Mouse (Mus musculus) cerebellum, adult 11-12 months (tissue): ENCODE data around the gene Mpv17l.
"Not testable (repeated sequence)": the region's sequence is repeated elsewhere in the genome, so short reads cannot be mapped to it uniquely, and the experiment has no call there.

ENCODE experiments used
- DNase-seq: peaks from one replicate; pipeline ENCODE4 v3.0.0; 2022

Gene Mpv17l

DNA sequence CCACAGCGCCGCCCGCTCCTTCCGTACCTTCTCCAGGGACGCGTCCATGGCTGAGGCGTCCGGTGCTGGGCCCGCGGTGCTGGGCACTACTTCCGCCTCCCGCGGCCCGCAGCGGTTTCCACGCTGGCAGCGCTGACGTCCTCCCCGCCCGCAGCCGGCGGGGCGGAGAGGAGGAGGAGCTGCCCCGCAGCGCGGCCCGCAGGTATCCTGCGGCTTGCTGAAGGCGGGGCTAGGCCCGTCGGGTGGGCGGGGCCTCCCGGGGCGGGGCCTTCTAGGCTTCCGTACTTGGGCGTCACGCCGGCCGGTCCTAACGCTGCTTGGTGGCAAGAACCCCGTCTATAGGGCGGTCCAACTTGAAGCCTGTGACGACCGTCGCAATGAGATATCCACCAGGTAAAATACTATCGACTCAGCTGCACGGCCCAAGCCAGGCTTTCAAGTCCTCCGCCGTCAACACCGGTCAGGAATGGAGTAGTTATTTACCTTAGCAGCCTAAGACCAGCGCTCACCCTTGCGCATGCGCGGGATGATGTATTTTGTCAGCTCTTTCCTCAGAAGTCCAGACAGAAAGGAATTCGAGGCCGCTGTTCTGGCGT lies at the start of gene Mpv17l, which contains the start of gene Pdxdc1:
Mpv17l (plus strand) TSS at position 274 of the 596 bp plus-strand sequence.
Pdxdc1 (minus strand) TSS at position 244 of the 596 bp plus-strand sequence.
- DNase-seq = peak; percentile 97

DNA sequence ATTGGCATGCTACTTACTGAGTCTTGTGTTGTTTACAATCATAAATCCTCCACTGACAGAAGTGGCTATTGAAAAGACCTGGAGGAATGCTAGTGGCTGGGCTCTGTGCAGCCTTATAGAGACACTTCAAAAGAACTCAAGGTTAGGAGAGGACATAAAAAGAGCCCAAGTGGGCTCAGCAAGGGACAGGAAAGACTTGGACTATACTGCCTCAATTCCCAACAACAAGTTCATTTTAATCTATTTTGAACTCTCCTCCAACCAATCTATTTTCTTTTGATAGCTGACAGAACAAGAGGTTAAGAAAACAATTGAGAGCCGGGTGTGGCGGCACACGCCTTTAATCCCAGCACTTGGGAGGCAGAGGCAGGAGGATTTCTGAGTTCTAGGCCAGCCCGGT lies 49.1 kb upstream of the Mpv17l start:
- no peak for DNase-seq

DNA sequence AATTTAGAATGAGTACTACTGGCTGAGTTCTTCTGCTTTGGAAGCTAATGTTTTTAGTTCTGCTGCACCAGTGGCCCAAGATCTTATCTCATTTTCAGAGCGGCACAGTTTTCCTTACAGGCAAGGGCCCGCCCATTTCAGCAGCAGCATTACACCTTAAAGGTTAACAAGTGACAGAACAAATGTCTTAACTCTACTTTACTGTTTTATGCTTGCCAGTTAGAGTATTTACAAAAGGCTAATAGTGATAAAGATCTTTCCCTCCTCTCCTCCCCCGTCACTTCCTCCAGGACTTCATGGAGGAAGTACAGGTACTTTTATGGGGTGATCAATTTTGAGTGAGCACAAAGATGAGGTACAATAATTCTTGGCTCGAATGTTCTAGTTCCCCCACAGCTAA lies 36.9 kb upstream of the Mpv17l start:
- no peak for DNase-seq

DNA sequence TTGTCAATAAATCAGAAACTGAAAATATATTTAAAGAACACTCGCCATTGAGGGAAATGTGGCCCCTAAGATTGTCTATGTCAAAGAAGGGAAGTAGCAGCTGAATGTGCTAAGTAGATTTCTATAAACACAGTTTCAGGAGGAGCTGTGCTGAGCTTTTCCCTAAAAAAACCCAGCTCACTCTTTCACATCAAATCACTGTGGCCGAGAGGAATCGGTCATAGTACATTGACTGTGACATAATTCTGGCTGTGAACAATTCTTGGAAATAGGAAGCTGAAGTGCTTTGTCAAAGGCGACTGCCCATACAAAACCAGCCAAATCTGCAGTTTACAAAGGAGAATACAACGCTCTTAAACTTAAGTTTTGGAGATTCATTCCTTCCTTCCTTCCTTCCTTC lies 36.3 kb upstream of the Mpv17l start:
- DNase-seq = no peak

DNA sequence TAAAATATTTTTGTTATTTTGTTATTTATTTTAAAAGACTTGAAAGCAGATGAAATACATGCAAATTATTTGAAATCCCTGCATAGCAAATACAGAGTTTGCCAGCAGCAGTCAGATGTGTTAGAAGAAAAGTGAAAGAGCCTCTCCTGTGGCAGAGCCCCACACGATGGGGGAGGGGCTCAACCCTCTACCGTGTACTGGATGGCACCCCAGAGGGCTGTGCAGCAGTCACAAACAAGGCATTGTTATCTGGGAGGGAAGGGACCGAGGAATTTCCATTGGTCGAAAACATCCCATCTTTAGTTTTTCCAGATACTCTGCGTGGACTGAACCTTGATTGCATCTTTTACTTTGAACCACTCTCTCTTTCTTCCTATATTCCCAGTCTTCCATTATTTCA lies 35.6 kb upstream of the Mpv17l start:
- DNase-seq = not testable (repeated sequence)

DNA sequence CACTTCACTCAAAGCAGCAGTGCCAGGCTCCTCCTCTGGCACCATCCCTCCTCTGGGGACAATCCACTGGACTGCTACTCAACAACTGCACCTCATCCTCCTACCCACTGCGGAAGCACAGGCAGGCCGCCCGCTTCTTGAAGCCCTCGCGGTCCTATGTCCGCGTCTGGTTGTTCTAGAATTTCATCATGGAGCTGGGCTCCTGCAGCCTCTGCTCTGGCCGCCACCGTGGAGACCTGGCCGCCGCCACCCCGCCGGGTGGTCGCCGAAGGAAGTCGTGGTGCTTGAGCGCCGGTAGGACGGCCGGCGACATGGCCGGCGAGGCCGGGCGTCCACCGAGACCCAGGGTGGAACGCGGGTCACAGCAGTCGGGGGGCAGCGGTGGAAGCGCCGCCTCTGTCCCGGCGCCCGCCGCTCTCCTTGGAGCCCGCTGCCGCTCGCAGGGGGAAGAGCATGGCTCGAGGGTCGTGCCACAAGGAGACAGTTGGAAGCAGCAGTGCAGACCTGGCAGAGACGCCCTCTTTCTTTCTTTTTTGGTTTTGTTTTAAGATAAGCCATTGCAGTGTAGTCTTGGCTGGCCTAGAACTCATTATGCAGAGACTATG lies 34.9 kb upstream of the Mpv17l start:
- DNase-seq = no peak

DNA sequence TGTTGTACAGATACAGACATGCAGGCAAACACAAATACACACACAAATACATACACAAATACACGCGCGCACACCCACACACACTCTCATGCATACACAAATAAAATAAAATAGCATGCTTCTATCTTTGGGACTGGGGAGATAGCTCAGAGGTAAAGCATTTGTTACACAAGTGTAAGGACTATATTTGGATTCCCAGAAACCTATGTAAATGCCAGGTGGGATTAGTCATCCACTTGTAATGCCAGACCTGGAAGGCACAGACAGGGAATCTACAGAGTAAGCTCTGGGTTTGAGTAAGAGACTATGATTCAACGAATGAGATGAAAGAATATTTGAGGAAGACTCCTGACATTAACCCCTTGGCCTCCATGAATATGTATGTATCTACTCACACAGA lies 27.5 kb upstream of the Mpv17l start:
- no peak for DNase-seq

DNA sequence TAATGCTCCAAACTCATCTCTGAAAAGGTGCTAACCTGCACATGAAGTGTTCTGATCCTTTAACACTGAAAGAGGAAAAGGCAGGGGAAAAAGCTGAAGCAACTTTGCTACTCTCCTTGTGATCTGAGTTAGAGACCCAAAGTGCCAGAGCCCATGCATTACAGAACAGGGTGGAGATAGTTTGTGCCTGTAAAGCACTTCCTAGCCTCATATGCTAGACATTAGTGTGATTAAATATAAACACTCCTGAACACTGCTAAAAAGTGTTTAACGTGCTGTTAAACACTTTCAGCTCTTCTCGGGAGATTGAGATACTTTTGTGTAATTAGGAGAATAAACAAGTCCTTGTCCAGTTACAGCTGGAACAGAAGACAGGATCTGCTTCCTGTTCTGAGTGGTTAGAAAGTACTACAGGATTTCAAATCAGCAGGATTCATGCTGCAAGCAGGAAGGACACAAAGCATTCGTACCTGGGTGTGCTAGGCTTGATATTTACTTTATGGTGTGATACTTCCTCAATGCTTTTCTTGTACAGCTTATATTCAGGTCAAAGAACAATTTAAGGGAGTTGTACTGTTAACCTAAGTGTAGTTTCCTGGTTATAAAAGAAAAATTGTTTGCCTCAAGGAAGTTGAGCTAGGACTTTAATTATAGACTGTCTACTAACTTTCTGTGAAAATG lies 19.7 kb upstream of the Mpv17l start:
- DNase-seq = no peak

DNA sequence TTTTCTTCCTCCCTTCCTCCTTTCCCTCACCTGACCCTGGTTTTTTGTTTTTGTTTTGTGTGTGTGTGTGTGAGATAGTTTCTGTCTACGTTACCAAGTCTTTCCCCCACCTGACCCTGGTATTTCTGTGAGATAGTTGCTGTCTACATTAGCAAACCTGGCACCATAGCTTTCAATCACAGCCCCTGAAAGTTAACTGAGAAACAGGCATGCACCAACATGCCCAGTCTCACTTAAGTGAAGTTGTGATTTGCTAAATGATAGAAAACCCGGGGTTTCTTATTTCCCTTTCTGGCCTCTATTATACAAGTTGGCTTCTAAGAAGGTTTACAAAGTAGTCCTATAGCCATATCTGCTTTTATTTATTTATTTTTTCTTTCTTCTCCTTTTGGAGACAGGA lies 12.5 kb upstream of the Mpv17l start:
- no peak for DNase-seq

DNA sequence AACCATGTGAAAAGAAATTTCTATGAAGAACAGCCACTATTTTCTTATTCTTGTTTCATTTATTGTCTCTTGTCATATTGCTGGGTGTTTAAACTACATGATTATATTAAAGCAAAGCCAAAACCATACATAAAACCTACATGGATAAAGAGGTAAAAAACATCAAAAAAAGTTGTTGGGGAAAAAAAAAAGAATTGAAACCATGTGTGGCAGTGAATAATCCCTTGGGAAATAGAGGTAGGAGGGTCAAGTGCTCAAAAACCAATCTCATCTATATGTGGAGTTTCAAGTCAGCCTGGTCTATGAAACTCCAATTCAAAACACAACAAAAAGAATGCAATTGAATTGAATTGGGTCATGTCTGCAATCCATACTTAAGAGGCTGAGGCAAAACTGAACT lies 10.1 kb upstream of the Mpv17l start:
- no peak for DNase-seq

DNA sequence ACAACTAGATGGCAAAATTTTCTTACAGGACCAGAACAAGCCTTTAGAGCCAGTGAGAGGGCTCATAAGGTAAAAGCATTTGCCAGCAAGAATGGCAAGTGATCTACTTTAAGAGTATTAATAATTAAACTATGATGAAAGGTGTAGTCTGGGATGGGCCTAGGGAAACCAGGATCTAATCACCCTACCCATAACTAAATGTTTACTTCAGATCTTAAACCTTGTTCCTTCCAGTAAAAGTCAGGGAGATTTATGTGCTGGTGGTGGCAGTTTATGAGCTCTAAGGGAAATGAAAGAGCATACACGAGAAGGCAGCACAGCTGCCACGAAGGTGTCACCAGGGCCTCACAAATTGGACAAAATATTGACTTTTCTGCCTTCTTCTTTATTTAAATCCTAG lies 8.9 kb upstream of the Mpv17l start:
- no peak for DNase-seq

DNA sequence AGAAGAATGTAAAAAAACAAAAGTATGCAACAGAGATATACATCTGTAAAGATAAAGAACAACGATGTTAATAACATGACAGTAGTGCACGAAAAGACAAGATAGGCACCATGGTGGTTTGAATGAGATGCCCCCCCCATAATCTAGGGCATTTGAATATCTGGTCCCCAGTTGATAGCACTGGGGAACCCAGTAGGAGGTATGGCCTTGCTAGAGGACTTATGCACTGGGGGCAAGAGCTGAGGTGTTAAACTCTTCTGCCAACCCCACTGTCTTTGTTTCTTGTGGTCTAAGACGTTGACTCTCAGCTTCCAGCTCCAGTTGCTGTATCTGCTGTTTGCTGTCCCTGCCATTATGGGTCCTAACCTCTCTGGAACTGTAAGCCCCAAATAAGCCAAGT lies 7.2 kb upstream of the Mpv17l start:
- no peak for DNase-seq

DNA sequence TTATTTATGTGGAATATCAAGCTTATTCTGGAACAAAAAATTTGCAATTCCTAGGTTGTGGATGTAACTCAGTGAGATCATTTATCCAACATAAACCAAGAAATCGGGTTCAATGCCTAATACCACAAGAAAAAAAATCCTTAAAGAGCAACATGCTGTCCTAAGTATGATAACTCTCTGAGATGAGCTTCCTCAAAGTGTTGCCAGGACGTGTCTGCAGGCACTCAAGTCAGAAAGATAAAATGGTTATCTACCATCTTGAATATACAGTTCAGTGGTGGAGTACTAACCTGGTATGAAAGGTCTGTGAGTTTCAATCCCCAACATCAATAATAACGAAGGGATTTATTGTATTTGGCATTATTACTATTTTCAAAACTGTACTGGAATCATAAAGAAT lies 6.6 kb upstream of the Mpv17l start:
- no peak for DNase-seq

DNA sequence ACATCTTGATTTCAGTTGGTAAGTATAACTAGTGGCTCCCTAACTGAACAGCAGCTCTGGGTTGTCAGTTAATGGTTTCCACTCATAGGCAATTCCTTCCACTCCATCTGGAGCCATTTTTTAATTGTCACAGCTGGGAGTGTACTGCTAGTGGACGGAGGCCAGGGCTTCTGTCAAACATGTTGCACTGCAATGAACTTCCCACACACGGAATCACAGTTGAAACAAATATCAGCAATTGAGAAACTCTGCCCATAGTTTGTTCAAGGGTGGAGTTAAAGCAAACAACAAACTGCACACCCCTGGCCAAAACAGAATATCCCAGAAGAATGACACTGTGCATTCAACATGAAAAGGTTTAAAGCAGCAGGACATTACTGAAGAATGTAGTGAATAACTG lies 4.0 kb upstream of the Mpv17l start:
- no peak for DNase-seq

DNA sequence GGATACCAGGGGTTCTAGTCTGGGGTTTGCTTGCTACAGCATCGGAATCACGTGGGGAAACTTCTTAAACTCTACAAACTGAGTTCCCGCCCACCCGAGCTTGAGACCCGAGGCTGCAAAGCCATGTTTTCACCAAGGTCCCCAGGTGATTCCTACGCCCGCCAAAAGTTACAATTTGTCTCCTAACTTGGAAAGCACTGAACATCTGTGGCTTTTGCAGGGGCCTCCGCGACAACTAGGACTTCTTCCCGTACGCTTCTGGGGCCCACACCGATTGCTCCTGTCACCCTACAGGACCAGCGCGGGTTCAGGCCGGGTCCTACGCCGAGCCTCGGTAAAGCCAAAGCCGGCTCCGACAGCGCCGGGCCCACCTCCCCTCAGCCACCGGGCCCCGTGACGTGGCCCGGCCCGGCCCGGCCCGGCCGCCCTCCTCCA lies 547 bp upstream of the Mpv17l start:
- DNase-seq = no peak

DNA sequence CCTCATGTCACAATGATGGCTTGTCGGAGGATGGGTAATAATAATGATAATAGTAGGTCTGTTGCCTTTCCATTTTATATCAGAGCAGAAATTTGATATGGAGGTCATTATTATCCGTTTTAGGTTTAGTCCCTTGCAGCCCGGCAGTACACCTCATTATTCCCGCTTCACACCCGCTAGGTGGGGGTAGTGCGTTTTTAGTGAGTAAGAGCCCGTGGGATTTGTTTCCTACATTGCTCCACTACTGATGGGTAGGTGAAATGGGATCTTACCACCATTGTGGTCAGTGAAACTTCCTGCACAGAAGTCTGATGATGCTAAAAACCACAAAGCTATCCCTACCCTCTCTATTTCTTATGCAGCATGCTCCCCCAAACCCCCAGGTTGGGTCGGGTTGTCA lies 527 bp downstream of the Mpv17l start:
- DNase-seq = no peak

DNA sequence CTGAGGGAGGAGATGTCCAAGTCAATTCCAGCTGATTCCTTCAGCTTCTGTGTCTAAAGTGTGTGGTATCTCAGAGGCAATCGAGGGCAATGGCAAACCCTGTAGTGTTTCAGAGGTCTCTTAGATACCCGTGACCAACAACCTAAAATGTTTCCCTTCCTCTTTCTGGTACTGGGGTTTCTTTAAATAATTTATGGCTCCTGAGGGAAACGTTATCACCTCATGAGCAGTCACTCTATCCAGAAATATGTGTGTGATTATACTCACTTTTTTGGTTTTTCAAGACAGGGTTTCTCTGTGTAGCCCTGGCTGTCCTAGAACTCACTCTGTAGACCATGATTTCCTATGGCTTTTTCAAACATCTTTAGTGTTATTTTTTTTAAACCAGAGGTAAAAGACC lies 4.3 kb downstream of the Mpv17l start:
- DNase-seq = no peak

DNA sequence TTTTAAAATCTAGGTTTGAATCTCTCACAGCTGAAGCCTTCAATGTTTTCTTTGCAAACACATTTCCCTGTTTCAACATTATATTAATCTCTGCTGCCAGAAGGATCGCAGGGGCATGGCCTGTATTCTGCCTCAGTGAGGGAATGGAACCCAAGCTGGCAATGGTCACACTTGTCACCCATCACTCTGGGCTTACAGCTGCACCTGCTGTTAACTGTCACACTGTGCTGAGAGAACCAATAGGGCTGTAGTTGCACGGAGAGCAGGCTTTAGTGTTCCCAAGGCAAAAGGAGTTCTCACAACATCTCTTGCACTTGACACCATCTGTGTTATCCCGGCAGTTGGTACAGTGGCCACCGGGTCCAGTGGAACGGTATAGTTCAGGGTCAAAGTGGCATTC lies 17.1 kb downstream of the Mpv17l start:
- DNase-seq = no peak

DNA sequence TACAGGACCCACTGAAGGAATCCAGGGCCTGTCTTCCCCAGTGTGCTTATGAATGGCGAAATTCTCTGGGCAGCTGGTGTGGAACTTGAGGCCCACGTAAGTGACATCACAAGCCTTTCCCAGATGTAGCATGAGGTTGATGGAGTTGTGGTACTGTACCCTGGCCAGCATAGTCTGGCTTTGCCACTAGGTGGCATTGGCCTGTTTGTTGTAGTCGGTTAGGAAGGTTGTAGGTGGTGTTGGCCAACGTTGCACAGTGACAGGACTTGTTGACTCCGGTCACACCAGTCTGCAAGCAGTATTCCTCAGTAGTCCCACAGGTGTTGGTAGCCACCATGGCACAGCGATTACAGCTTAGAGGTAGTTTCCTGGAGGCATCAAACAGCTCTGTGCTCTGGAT lies 18.1 kb downstream of the Mpv17l start:
- DNase-seq = no peak

DNA sequence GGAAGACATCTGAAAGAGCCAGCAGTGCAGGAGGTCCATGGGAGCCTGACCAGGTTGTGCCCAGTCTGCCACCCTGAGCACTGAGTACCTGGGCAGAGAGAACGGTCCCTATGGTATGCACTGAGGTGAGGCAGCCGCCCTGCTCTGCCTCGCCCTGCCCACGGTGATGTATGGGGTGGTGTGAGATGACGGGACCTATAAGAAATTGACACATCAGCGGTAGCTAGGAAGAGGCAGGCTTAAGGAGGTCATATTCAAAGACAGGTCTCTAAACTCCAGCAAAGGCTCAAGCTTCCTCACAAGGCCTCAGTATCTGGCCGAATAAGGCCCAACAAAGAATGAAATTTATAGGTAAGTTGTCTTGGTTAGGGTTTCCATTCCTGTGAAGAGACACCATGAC lies 18.8 kb downstream of the Mpv17l start:
- no peak for DNase-seq

DNA sequence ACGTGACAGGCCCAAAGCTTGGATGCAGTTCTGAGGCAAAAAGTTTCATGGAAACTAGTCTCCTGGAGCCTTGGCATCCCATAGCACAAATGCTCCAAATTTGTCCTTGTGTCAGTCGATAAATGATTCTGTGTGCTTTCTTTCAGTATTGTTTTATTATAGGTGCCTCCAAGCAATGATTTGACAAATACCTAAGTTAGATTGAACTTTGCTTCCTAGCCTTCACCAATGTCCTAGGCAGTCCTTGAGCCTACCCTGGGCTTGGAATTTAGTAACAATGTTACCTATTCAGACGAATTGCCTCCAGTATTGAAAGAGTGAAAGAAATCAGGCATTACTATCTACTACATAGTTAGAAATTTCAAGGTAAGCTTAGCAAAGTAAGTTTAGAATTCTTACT lies 19.5 kb downstream of the Mpv17l start:
- not testable (repeated sequence) for DNase-seq

DNA sequence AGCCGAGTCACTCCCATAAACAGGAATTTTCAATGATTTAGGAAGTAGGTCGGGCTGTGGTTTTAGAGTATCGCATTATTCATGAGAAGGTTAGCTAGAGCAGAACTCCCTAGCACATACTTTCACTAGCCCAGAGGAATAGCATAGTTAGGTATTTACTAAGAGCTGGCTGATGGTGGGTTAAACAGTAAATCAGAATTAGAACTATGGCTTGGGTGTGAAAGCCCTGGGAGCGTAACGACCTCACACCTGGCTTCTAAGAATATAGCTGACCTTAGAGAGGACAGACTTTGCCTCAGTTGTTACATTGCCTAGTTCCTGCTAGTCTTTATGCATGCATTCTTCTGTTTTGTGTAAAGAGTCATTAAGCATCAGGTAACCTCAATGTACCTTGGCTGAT lies 20.0 kb downstream of the Mpv17l start:
- DNase-seq = not testable (repeated sequence)

DNA sequence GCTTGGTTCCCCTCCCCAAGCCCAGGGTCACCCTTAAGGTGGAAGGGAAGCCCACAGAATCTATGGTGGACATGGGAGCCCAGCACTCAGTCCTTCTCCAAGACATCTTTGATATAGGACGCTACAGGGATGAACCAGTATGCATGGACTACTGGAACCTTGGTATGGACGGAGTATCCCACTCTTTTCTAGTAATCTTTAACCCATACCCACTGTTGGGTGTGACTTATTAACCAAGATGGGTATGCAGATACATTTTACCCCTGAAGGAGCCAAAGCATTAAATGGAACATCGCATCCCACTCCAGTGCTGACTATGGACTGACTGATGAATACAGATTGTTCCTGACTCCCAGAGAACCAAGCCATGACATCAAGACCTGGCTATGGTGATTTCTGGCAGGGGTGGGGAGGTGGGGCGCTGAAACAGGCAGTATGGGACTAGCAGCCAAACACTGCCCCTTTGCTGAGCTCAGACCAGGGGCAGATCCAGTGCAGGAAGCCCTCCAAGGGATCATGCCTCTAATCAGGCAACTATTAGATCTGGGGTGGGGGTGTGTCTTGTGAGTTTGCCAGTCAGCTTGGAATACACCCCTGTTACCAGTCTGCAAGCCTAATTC lies 24.6 kb downstream of the Mpv17l start:
- DNase-seq = no peak
